Mouse (Mus musculus): ENCODE measurements around the gene Gins3. TPM values are rescaled to one million over a fixed set of nuclear protein-coding genes. Genes with fewer than 3 reads are reported as not detected.

Gins3 gene
- polyA plus RNA-seq, 1 experiment: 8.3 TPM

DNA sequence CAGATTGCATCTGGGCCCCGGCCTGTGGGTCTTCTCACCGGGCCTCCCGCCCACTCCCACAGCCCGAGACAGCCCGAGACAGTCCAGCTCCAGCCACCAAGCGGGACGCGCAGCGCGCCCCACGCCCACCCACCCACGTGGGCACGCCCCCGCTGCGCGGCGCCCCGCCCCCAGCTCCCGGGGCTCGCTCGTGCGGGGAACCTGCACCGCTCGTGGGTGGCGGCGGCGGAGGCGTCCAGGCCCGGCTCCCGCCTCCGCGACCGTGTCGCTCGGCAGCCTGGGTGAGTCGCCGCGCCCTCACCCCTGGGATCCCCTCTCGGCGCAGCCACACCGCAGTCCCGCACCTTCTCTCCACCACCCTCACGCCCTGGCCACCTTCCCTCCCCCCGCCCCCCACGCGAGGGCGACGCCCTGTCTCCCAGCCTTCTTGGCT, 44.4 kb downstream of the Gins3 start:
- Histone ChIP-seq H3K79me3 (ENCODE audit: low read depth) (peaks cover 7% of the 10 kb centered on the region), H3K4me3 (ENCODE audit: insufficient read depth, poor library complexity, severe bottlenecking) (peak overlapping the region; percentile 43), H3K27me3 (ENCODE audit: control insufficient read depth, insufficient read depth, insufficient read length) (no peaks in the 10 kb centered on the region), H3K36me3 (ENCODE audit: control insufficient read depth, insufficient read depth) (no peaks in the 10 kb centered on the region), H3ac (ENCODE audit: control insufficient read depth, insufficient read length, low read depth) (peak overlapping the region; percentile 90), H3K79me2 (ENCODE audit: control insufficient read depth, insufficient read depth) (peaks cover 40% of the 10 kb centered on the region)
- no peak for TF ChIP-seq MYOD1 (IDR thresholded peaks at IDR 0.05; ENCODE audit: control insufficient read depth, insufficient read length, low read depth)
- no peak for TF ChIP-seq CEBPB (IDR thresholded peaks at IDR 0.05; ENCODE audit: low read depth)
- no peak for TF ChIP-seq USF1 (IDR thresholded peaks at IDR 0.05; ENCODE audit: low read depth)
- TF ChIP-seq FOSL1 (IDR thresholded peaks at IDR 0.05; ENCODE audit: insufficient read depth, low read length, poor library complexity, severe bottlenecking): no peak
- no peak for TF ChIP-seq CTCF (IDR thresholded peaks at IDR 0.05; ENCODE audit: control insufficient read depth, insufficient read depth, insufficient read length)
- no peak for TF ChIP-seq MAX (IDR thresholded peaks at IDR 0.05)
- no peak for TF ChIP-seq MYOG (IDR thresholded peaks at IDR 0.05; ENCODE audit: control insufficient read depth, extremely low read depth, insufficient read length)

DNA sequence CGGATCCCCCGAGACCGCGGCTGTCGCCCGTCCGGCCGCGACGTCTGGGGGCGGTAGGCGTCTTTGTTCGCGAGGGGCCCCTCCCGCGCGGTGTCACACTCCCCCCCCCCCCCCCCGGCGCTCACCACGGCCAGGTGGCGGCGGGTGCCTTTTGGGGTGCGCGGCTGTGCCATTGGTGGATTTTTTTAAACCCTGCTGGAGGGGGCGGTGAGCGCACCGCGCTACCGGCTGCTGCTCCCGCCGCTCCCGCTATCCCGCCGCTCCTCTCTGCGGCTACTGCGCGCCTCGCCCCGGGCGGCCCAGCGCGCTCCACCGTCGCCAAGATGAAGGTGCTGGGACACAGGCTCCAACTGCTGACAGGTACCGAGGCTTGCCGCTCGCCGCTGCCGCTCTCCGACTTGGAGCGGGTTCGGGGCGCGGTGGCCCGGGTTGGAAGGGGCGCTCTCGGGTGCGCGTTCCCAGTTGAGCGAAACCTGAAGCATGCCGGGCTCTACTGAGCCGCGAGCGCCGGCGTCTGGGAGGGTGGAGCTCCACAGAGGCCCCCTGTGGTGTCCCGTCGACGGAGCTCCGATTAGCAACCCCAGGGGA, 44.9 kb downstream of the Gins3 start:
- H3K27me3 ChIP-seq (ENCODE audit: control insufficient read depth, insufficient read depth, insufficient read length): no peaks in the 10 kb centered on the region
- H3K79me3 ChIP-seq (ENCODE audit: low read depth): peaks cover 7% of the 10 kb centered on the region
- TF ChIP-seq FOSL1 (IDR thresholded peaks at IDR 0.05; ENCODE audit: insufficient read depth, low read length, poor library complexity, severe bottlenecking) (no peak), CEBPB (IDR thresholded peaks at IDR 0.05; ENCODE audit: low read depth) (no peak), MYOG (IDR thresholded peaks at IDR 0.05; ENCODE audit: control insufficient read depth, extremely low read depth, insufficient read length) (no peak), MYOD1 (IDR thresholded peaks at IDR 0.05; ENCODE audit: control insufficient read depth, insufficient read length, low read depth) (no peak), USF1 (IDR thresholded peaks at IDR 0.05; ENCODE audit: low read depth) (no peak), CTCF (IDR thresholded peaks at IDR 0.05; ENCODE audit: control insufficient read depth, insufficient read depth, insufficient read length) (no peak), MAX (IDR thresholded peaks at IDR 0.05) (no peak)
- H3ac ChIP-seq (ENCODE audit: control insufficient read depth, insufficient read length, low read depth): peak overlapping the region; percentile 90
- H3K79me2 ChIP-seq (ENCODE audit: control insufficient read depth, insufficient read depth): peaks cover 46% of the 10 kb centered on the region
- H3K36me3 ChIP-seq (ENCODE audit: control insufficient read depth, insufficient read depth): no peaks in the 10 kb centered on the region
- H3K4me3 ChIP-seq (ENCODE audit: insufficient read depth, poor library complexity, severe bottlenecking): peak overlapping the region; percentile 43

- TF ChIP-seq USF1 (IDR thresholded peaks at IDR 0.05; ENCODE audit: low read depth): no peak
- TF ChIP-seq FOSL1 (IDR thresholded peaks at IDR 0.05; ENCODE audit: insufficient read depth, low read length, poor library complexity, severe bottlenecking): no peak
- TF ChIP-seq MYOG (IDR thresholded peaks at IDR 0.05; ENCODE audit: control insufficient read depth, extremely low read depth, insufficient read length): no peak
- no peak for TF ChIP-seq MYOD1 (IDR thresholded peaks at IDR 0.05; ENCODE audit: control insufficient read depth, insufficient read length, low read depth)
- TF ChIP-seq MAX (IDR thresholded peaks at IDR 0.05): no peak
- TF ChIP-seq CTCF (IDR thresholded peaks at IDR 0.05; ENCODE audit: control insufficient read depth, insufficient read depth, insufficient read length): no peak
- TF ChIP-seq CEBPB (IDR thresholded peaks at IDR 0.05; ENCODE audit: low read depth): no peak
- H3K36me3 ChIP-seq (ENCODE audit: control insufficient read depth, insufficient read depth): no peaks in the 10 kb centered on the region
- no peak overlapping the region for H3ac ChIP-seq (ENCODE audit: control insufficient read depth, insufficient read length, low read depth)
- no peaks in the 10 kb centered on the region for H3K27me3 ChIP-seq (ENCODE audit: control insufficient read depth, insufficient read depth, insufficient read length)
- peaks cover 9% of the 10 kb centered on the region for H3K79me3 ChIP-seq (ENCODE audit: low read depth)
- peaks cover 27% of the 10 kb centered on the region for H3K79me2 ChIP-seq (ENCODE audit: control insufficient read depth, insufficient read depth)
- no peak overlapping the region for H3K4me3 ChIP-seq (ENCODE audit: insufficient read depth, poor library complexity, severe bottlenecking)
Observed at GRCm38 (mm10) chr8:95688073-95688672, 54.9 kb downstream of the Gins3 start.

- peaks cover 20% of the 10 kb centered on the region for H3K79me2 ChIP-seq (ENCODE audit: control insufficient read depth, insufficient read depth)
- no peak overlapping the region for H3K4me3 ChIP-seq (ENCODE audit: insufficient read depth, poor library complexity, severe bottlenecking)
- H3K36me3 ChIP-seq (ENCODE audit: control insufficient read depth, insufficient read depth): no peaks in the 10 kb centered on the region
- peaks cover 9% of the 10 kb centered on the region for H3K79me3 ChIP-seq (ENCODE audit: low read depth)
- no peak for TF ChIP-seq MYOD1 (IDR thresholded peaks at IDR 0.05; ENCODE audit: control insufficient read depth, insufficient read length, low read depth)
- TF ChIP-seq MAX (IDR thresholded peaks at IDR 0.05): no peak
- no peak for TF ChIP-seq CEBPB (IDR thresholded peaks at IDR 0.05; ENCODE audit: low read depth)
- TF ChIP-seq CTCF (IDR thresholded peaks at IDR 0.05; ENCODE audit: control insufficient read depth, insufficient read depth, insufficient read length): no peak
- TF ChIP-seq FOSL1 (IDR thresholded peaks at IDR 0.05; ENCODE audit: insufficient read depth, low read length, poor library complexity, severe bottlenecking): no peak
- no peak for TF ChIP-seq MYOG (IDR thresholded peaks at IDR 0.05; ENCODE audit: control insufficient read depth, extremely low read depth, insufficient read length)
- no peak for TF ChIP-seq USF1 (IDR thresholded peaks at IDR 0.05; ENCODE audit: low read depth)
- H3ac ChIP-seq (ENCODE audit: control insufficient read depth, insufficient read length, low read depth): no peak overlapping the region
- no peaks in the 10 kb centered on the region for H3K27me3 ChIP-seq (ENCODE audit: control insufficient read depth, insufficient read depth, insufficient read length)
Observed at GRCm38 (mm10) chr8:95690929-95691541, 57.8 kb downstream of the Gins3 start.

GRCm38 (mm10) chr8:95694631-95695030, 61.4 kb downstream of the Gins3 start:
- H3K27me3 ChIP-seq (ENCODE audit: control insufficient read depth, insufficient read depth, insufficient read length): no peaks in the 10 kb centered on the region

More at GRCm38 (mm10) chr8:95694631-95695030, 61.4 kb downstream of the Gins3 start:
- TF ChIP-seq MYOG (IDR thresholded peaks at IDR 0.05; ENCODE audit: control insufficient read depth, extremely low read depth, insufficient read length) (no peak), CTCF (IDR thresholded peaks at IDR 0.05; ENCODE audit: control insufficient read depth, insufficient read depth, insufficient read length) (no peak), MYOD1 (IDR thresholded peaks at IDR 0.05; ENCODE audit: control insufficient read depth, insufficient read length, low read depth) (no peak), MAX (IDR thresholded peaks at IDR 0.05) (no peak), USF1 (IDR thresholded peaks at IDR 0.05; ENCODE audit: low read depth) (no peak), FOSL1 (IDR thresholded peaks at IDR 0.05; ENCODE audit: insufficient read depth, low read length, poor library complexity, severe bottlenecking) (no peak), CEBPB (IDR thresholded peaks at IDR 0.05; ENCODE audit: low read depth) (no peak)
- H3K79me2 ChIP-seq (ENCODE audit: control insufficient read depth, insufficient read depth): peaks cover under 1% of the 10 kb centered on the region
- H3K36me3 ChIP-seq (ENCODE audit: control insufficient read depth, insufficient read depth): no peaks in the 10 kb centered on the region
- H3ac ChIP-seq (ENCODE audit: control insufficient read depth, insufficient read length, low read depth): no peak overlapping the region
- H3K4me3 ChIP-seq (ENCODE audit: insufficient read depth, poor library complexity, severe bottlenecking): no peak overlapping the region
- peaks cover 2% of the 10 kb centered on the region for H3K79me3 ChIP-seq (ENCODE audit: low read depth)

Other genes starting within 250 kb of the Gins3 start
- 45.0 TPM for gene Cfap20, start 198.6 kb upstream of the Gins3 start, polyA plus RNA-seq (2012; fragmentation: generic; extraction: Trizol)
- gene Csnk2a2, start 143.4 kb upstream of the Gins3 start, polyA plus RNA-seq (2012; fragmentation: generic; extraction: Trizol): 61.0 TPM
- gene Ccdc113, start 99.4 kb upstream of the Gins3 start, polyA plus RNA-seq (2012; fragmentation: generic; extraction: Trizol): not detected
- gene Prss54, start 57.1 kb upstream of the Gins3 start, polyA plus RNA-seq (2012; fragmentation: generic; extraction: Trizol): not detected
- gene Ndrg4, start 43.5 kb downstream of the Gins3 start, polyA plus RNA-seq (2012; fragmentation: generic; extraction: Trizol): 43.3 TPM
- 12.6 TPM for gene Setd6, start 82.4 kb downstream of the Gins3 start, polyA plus RNA-seq (2012; fragmentation: generic; extraction: Trizol)
- 40.6 TPM for gene Cnot1, start 174.0 kb downstream of the Gins3 start, polyA plus RNA-seq (2012; fragmentation: generic; extraction: Trizol)
- gene Sap18b, start 191.9 kb downstream of the Gins3 start, polyA plus RNA-seq (2012; fragmentation: generic; extraction: Trizol): 218 TPM
- 26.2 TPM for gene Slc38a7, start 220.1 kb downstream of the Gins3 start, polyA plus RNA-seq (2012; fragmentation: generic; extraction: Trizol)

Measured in C2C12 (cell line).